Mouse (Mus musculus) small intestine, adult 2 months (tissue): Measurements from ENCODE around the gene Oas2. TPM values are rescaled to one million over a fixed set of nuclear protein-coding genes. Genes with fewer than 3 reads are reported as not detected.
A peak's percentile ranks its signal among the peaks of the same experiment; 100 is the strongest.

Source experiments
- H3K27ac ChIP-seq: fragments of 200-500 bp; 2 replicates; pipeline ENCODE4 v1.5.1; 2012; ENCODE audit warnings: low read depth, low read length, control low read depth, inconsistent platforms; ENCODE audit not compliant: insufficient read depth
- H3K27me3 ChIP-seq: fragments of 200-500 bp; 2 replicates; pipeline ENCODE4 v1.6.1; 2012; ENCODE audit warnings: mild to moderate bottlenecking, moderate library complexity, low read length, inconsistent platforms; ENCODE audit not compliant: control insufficient read depth, insufficient read depth
- H3K36me3 ChIP-seq: fragments of 200-500 bp; 2 replicates; pipeline ENCODE4 v1.6.1; 2012; ENCODE audit warnings: mild to moderate bottlenecking, low read length, control low read depth, inconsistent platforms; ENCODE audit not compliant: control insufficient read depth, insufficient read depth
- H3K4me1 ChIP-seq: fragments of 200-500 bp; 2 replicates; pipeline ENCODE4 v1.6.1; 2012; ENCODE audit warnings: low read length, inconsistent platforms, mixed read lengths; ENCODE audit not compliant: control insufficient read depth, insufficient read depth, insufficient read length
- H3K4me3 ChIP-seq: fragments of 200-500 bp; 2 replicates; pipeline ENCODE4 v1.5.1; 2012; ENCODE audit warnings: low read depth, mild to moderate bottlenecking, control low read depth, inconsistent platforms, low read length, moderate library complexity
- CTCF ChIP-seq: fragments of 200-500 bp; IDR thresholded peaks from 2 replicates; pipeline ENCODE4 v1.5.1; 2012; ENCODE audit warnings: low read depth, mild to moderate bottlenecking, control low read depth, inconsistent platforms, low read length, moderate library complexity, mixed read lengths; ENCODE audit not compliant: insufficient replicate concordance, insufficient read length; ENCODE audit errors: extremely low read depth
- POLR2A ChIP-seq: fragments of 200-500 bp; IDR thresholded peaks from 2 replicates; pipeline ENCODE4 v1.6.1; 2012; ENCODE audit warnings: low read depth, mild to moderate bottlenecking, control low read depth, inconsistent platforms, low read length, moderate library complexity
- WGBS: fragments of 180-500 bp; shearing (Covaris S2); methylation state at CpG from one replicate; pipeline ENCODE4 v1.1.7; 2018; 5-methylcytosine and 5-hydroxymethylcytosine counted together
- polyA plus RNA-seq: library from polyadenylated mRNA; depleted of rRNA; stranded (reverse); fragments of >200 nt; gene quantifications from 2 replicates; pipeline ENCODE4 v1.2.3, GENCODE M21; 2012

Gene Oas2
- polyA plus RNA-seq, 1 experiment: 7.4 TPM

DNA sequence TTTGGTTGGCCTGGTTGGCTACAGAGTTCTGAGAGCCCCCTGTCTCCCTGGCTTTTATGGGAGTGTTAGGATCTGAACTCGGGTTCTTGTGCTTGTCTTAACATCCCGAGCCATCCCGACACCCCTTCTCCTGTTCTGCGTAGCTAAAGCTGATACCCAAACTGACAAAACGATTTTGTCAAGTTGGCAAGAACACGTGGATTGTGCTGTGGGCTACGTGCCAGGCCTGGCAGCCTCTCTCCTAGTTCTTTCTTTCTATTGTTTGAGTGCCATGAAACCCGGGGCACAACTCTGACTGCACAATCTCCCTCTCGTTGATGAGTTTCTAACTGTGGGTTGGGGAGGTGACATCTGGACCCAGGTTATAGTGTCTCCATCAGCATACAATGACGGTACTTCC is 20.3 kb downstream of the Oas2 start:
- Histone ChIP-seq H3K27me3 (no peaks in the 10 kb centered on the region), H3K4me3 (no peak overlapping the region), H3K36me3 (no peaks in the 10 kb centered on the region), H3K4me1 (no peaks in the 10 kb centered on the region), H3K27ac (no peak overlapping the region)
- 64% methylated on average over 10 of the region's 10 CpGs for WGBS
- TF ChIP-seq POLR2A (no peak), CTCF (no peak)

DNA sequence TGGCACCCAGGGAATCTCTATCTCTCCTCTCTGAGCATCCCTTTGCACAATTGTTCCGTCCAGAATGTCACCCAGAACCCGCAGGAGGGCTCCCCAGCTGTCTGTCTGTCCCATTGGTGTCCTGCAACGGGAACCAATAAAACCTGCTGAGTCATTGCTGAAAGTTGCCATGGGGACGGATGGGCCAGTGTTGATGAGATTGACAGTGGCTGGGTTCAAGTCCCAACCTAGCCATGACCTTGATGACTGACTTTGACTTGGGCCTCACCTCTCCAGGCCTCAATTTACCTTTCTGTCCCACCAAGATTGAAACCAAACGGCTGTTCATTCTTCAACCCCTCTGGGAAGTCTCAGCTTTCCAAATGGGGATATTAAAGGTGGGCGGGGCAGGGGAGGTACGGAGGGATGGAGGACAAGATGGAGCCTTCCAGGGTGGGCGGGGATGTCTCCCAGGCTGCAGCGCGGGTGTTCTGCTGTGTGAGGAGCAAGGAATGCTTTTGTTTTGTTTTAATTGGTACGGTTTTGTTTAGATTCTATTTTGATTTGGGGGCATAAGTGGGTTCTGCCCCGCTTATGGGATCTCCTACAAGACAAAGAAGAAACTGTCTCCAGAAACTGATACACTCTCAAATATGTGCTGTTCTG is 23.7 kb downstream of the Oas2 start:
- Histone ChIP-seq H3K27ac (no peak overlapping the region), H3K27me3 (no peaks in the 10 kb centered on the region), H3K4me1 (no peaks in the 10 kb centered on the region), H3K4me3 (no peak overlapping the region), H3K36me3 (no peaks in the 10 kb centered on the region)
- TF ChIP-seq POLR2A (no peak), CTCF (no peak)
- WGBS: 49% methylated on average over 12 of the region's 12 CpGs

DNA sequence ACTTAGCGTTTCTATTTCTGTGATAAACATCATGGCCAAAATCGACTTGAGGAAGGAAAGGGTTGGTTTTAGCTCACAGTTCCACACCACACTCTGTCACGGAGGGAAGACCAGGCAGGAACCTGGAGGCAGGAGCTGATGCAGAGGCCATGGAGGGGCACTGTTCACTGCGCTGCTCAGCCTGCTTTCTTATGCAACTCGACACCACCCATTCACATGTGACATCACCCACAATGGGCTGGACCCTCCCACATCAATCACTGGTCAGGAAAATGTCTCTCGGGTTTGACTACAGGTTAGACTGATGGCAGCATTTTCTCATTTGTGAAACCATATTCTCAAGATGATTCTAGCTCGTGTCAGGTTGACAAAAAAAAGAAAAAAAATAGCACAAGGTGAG is 28.6 kb downstream of the Oas2 start:
- TF ChIP-seq POLR2A: no peak
- TF ChIP-seq CTCF: no peak
- Histone ChIP-seq H3K4me3 (no peak overlapping the region), H3K27ac (no peak overlapping the region), H3K4me1 (no peaks in the 10 kb centered on the region), H3K36me3 (no peaks in the 10 kb centered on the region), H3K27me3 (no peaks in the 10 kb centered on the region)
- WGBS: 49% methylated on average over 7 of the region's 7 CpGs

DNA sequence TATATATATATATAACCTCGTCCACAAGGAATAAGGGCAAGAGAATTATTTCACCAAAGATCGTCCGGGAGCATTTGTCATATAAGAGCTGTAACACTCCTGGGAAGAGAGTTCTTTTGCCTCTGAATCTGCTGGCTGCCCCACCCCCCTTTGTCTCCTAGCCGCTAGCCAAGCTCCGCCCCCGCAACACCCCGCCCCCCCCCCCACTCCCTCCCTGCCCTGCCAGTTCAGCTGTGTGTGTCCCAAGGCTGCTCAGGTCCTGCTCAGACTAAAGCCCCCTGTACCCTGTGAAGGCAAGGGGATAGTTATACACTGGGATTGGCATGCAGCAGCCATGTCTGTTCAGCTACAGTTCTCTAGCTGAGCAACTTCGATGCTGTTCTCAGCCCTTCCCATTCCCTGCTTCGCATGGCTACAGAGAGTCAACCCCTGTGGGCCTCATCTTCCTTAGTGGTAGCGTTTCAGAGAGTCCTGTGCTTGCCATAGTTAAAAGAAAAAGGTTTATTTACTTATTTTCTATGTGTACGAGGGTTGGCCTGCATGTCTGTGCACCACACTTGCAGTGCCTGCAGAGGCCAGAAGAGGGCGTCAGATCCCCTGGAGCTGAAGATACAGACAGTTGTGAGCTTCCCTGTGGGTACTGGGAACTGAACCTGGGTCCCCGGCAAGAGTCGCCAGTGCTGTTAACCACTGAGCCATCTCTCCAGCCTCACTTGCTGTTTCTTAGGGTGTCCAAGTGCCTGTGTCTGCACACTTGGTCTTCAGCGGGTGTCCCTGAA is 30.9 kb downstream of the Oas2 start:
- Histone ChIP-seq H3K4me1 (no peaks in the 10 kb centered on the region), H3K27me3 (0 out of 2 replicates have a peak, but pooled peaks cover under 1% of the 10 kb centered on the region), H3K4me3 (no peak overlapping the region), H3K36me3 (no peaks in the 10 kb centered on the region), H3K27ac (no peak overlapping the region)
- 40% methylated on average over 15 of the region's 15 CpGs for WGBS
- TF ChIP-seq POLR2A (no peak), CTCF (no peak)

DNA sequence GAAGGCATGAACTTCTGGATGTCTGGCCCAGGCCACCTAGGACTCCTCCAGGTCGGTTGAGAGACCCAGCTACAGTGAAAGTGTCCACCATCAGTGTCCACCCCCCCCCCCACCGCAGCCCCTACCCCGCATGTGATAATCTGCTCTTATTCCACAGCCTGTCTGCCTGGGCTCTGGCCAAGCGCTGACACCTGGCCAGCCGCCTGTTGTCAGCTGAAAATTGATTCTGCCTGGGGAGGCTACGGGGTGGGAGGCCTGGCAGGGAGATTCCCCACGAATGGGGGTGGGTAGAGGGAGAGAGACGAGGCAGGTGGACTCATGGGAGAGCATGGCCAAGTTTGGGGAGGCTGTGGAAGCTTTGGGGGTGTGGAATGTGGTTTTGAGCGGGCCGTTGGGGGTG is 32.5 kb downstream of the Oas2 start:
- no peak overlapping the region for H3K27ac ChIP-seq
- H3K4me3 ChIP-seq: no peak overlapping the region
- no peaks in the 10 kb centered on the region for H3K4me1 ChIP-seq
- 70% methylated on average over 10 of the region's 10 CpGs for WGBS
- TF ChIP-seq POLR2A (no peak), CTCF (no peak)
- no peaks in the 10 kb centered on the region for H3K36me3 ChIP-seq
- H3K27me3 ChIP-seq: peaks cover 3% of the 10 kb centered on the region; the same call in 1 of the 2 replicates

DNA sequence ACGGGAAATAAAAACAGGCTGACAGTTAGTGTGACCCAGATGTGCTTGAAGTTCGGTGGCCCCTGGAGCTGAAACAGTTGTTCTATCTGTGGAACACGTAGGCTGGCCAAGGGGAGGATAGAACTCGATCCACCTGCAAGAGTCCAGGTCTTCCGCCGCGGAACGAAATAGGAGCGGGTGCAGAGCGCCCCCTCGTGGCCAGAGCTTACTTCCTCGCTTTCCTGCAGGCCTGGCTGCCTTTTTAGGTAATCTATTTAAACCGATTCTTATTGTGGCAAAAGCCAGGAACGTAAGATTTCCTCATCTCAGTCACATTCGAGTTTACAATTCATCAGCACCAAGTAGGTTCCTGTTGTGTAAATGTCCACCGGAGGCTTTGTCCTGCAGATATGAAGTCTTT is 35.3 kb downstream of the Oas2 start:
- Histone ChIP-seq H3K4me3 (no peak overlapping the region), H3K36me3 (no peaks in the 10 kb centered on the region), H3K27ac (no peak overlapping the region), H3K27me3 (peaks cover 10% of the 10 kb centered on the region), H3K4me1 (peaks cover 3% of the 10 kb centered on the region; the same call in 1 of the 2 replicates)
- WGBS: 2% methylated on average over 16 of the region's 16 CpGs
- TF ChIP-seq CTCF: peak; percentile 88
- TF ChIP-seq POLR2A: no peak

DNA sequence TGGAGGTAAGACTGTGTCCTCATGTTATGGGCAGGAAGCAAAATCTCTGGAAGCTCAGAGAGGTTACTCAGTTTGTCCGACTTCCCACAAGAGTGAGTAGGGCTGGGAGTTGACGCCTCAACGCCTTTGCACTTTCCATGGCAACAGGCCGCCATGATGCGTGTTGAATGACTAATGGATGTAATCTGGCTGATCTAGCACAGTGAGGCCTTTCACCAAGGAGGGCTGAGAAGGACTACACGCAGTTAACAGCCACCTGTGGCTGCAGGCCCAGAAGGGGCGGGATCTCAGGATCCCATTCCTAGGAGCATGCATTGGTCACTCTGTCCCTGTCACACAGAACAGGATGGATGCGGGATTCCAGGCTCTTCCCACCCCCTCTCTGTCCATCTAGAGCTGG is 36.9 kb downstream of the Oas2 start:
- H3K4me3 ChIP-seq: no peak overlapping the region
- WGBS: 71% methylated on average over 8 of the region's 8 CpGs

More for the DNA sequence above, 36.9 kb downstream of the Oas2 start:
- TF ChIP-seq POLR2A: no peak
- no peak for TF ChIP-seq CTCF
- Histone ChIP-seq H3K36me3 (no peaks in the 10 kb centered on the region), H3K4me1 (peaks cover 3% of the 10 kb centered on the region; the same call in 1 of the 2 replicates), H3K27ac (no peak overlapping the region), H3K27me3 (peaks cover 10% of the 10 kb centered on the region)
